In the genomic region with DNA sequence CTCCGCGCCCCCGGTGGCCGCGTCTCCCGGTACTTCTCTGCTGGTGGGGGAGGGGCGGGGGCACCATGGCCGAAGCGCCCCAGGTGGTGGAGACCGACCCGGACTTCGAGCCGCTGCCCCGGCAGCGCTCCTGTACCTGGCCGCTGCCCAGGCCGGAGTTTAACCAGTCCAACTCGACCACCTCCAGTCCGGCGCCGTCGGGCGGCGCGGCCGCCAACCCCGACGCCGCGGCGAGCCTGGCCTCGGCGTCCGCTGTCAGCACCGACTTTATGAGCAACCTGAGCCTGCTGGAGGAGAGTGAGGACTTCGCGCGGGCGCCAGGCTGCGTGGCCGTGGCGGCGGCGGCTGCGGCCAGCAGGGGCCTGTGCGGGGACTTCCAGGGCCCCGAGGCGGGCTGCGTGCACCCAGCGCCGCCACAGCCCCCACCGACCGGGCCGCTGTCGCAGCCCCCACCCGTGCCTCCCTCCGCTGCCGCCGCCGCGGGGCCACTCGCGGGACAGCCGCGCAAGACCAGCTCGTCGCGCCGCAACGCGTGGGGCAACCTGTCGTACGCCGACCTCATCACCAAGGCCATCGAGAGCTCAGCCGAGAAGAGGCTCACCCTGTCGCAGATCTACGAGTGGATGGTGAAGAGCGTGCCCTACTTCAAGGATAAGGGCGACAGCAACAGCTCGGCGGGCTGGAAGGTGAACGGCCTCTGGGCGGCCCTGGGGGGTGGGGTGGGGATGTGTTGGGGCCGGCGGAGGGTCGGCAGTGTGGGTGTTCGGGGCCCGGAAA, we compare ENCODE assay signal across 7 mouse cellular contexts. TPM values are rescaled to one million over a fixed set of nuclear protein-coding genes. Genes with fewer than 3 reads are reported as not detected.
DNase-seq lines count a peak whose midpoint lies in the region; TF ChIP-seq lines count a peak whose summit lies in the region.

No protein-coding gene starts in this region.

- 0 out of 2 replicates have a peak overlapping the region, but pooled peaks have one; percentile 12 for H3K27ac ChIP-seq in ES-Bruce4 (ENCODE audit: insufficient read depth, low read length)
- peak overlapping the region; percentile 88 for H3K27ac ChIP-seq in forebrain, embryonic 10.5 days
- H3K27ac ChIP-seq in midbrain, embryonic 10.5 days (replicated peaks): peak overlapping the region; percentile 84

- DNase-seq in adrenal gland, postnatal 36 days: peak; percentile 60 to 75
- DNase-seq in forebrain, embryonic 10.5 days (ENCODE audit: extremely low spot score, low spot score): peak; percentile 51
- DNase-seq in heart, postnatal 10 days: peak; percentile 69 to 73
- DNase-seq in kidney, postnatal 4 days: peak; percentile 75 to 84
- DNase-seq in midbrain, embryonic 10.5 days (ENCODE audit: low spot score): peak; percentile 56
- DNase-seq in spleen, postnatal 4 days (ENCODE audit: low spot score in 2 of 2): peak; percentile 24 to 77

- no peak for TF ChIP-seq EP300 in ES-Bruce4 (IDR thresholded peaks at IDR 0.05; ENCODE audit: insufficient read depth, low read depth, low read length)

- H3K4me3 ChIP-seq in ES-Bruce4 (ENCODE audit: low read depth, low read length): peak overlapping the region; percentile 84
- peak overlapping the region; percentile 82 for H3K4me3 ChIP-seq in forebrain, embryonic 10.5 days
- H3K4me3 ChIP-seq in midbrain, embryonic 10.5 days: peak overlapping the region; percentile 82

- TF ChIP-seq POLR2A in ES-Bruce4 (IDR thresholded peaks at IDR 0.05; ENCODE audit: insufficient read depth, low read length): no peak

- H3K27me3 ChIP-seq in ES-Bruce4 (ENCODE audit: control insufficient read depth, insufficient read depth, low read length, poor library complexity, severe bottlenecking): no peaks in the 10 kb centered on the region
- peaks cover 71% of the 10 kb centered on the region for H3K27me3 ChIP-seq in forebrain, embryonic 10.5 days (ENCODE audit: poor library complexity, severe bottlenecking)
- peaks cover 71% of the 10 kb centered on the region for H3K27me3 ChIP-seq in midbrain, embryonic 10.5 days (ENCODE audit: low read depth, poor library complexity, severe bottlenecking)

- intact Hi-C loops in heart, postnatal 10 days (cut with DNase I): loop anchor here (1.0 to 5.0 kb wide), 4 partner anchors 73 to 373 kb away; no protein-coding TSS in a partner anchor

- no peaks in the 10 kb centered on the region for H3K4me1 ChIP-seq in ES-Bruce4 (ENCODE audit: control insufficient read depth, insufficient read depth, low read length)
- H3K4me1 ChIP-seq in forebrain, embryonic 10.5 days: peaks cover 38% of the 10 kb centered on the region
- H3K4me1 ChIP-seq in midbrain, embryonic 10.5 days: peaks cover 36% of the 10 kb centered on the region

- under 1% methylated on average over 89 of the region's 89 CpGs for WGBS in forebrain, embryonic 10.5 days
- WGBS in midbrain, embryonic 10.5 days: under 1% methylated on average over 89 of the region's 89 CpGs

- H3K9me3 ChIP-seq in ES-Bruce4 (replicated peaks; ENCODE audit: control insufficient read depth, insufficient read depth, low read length, poor library complexity, severe bottlenecking): no peaks in the 10 kb centered on the region
- no peaks in the 10 kb centered on the region for H3K9me3 ChIP-seq in forebrain, embryonic 10.5 days
- H3K9me3 ChIP-seq in midbrain, embryonic 10.5 days (replicated peaks): no peaks in the 10 kb centered on the region

- peaks cover 6% of the 10 kb centered on the region; the same call in 1 of the 2 replicates for H3K36me3 ChIP-seq in ES-Bruce4 (ENCODE audit: control insufficient read depth, insufficient read depth, low read length, poor library complexity, severe bottlenecking)
- no peaks in the 10 kb centered on the region for H3K36me3 ChIP-seq in forebrain, embryonic 10.5 days (replicated peaks)
- no peaks in the 10 kb centered on the region for H3K36me3 ChIP-seq in midbrain, embryonic 10.5 days

- H3K9ac ChIP-seq in ES-Bruce4 (ENCODE audit: low read depth, poor library complexity, severe bottlenecking): peak overlapping the region; percentile 98

- TF ChIP-seq CTCF in ES-Bruce4 (IDR thresholded peaks at IDR 0.05; ENCODE audit: low read depth, low read length): no peak

RNA-seq across cellular contexts. Expression of a gene that starts 0.8 kb away (rescaled TPM):
- 22.9 and 23.8 TPM in 2 replicates for polyA plus RNA-seq in ES-Bruce4 (2011; ENCODE audit: insufficient read depth, insufficient read length, low read depth, missing spikeins)
- 10 to 100 TPM; 22.3 to 23.3 TPM for total RNA-seq in adrenal gland, postnatal 36 days (2021)
- 2.3 TPM in 2 replicates for polyA plus RNA-seq in forebrain, embryonic 10.5 days (2016; fragmentation: Nextera tagmentation; extraction: Ambion mirVana)
- 10 to 100 TPM; 16.7 to 17.1 TPM for total RNA-seq in heart, postnatal 10 days (2021)
- 1.9 and 2.1 TPM in 2 replicates for polyA plus RNA-seq in midbrain, embryonic 10.5 days (2016; fragmentation: Nextera tagmentation; extraction: Ambion mirVana)

Comparison
In these comparisons a context has a peak if more than half of its experiments do, and no peak if none do; other contexts are left out.
1. Peak in every context shown above with its lines: DNase-seq, H3K4me3 ChIP-seq and H3K27ac ChIP-seq.
2. H3K27ac ChIP-seq: peak in every context shown above with its lines; median percentile 88 in forebrain, embryonic 10.5 days; 84 in midbrain, embryonic 10.5 days; 12 in ES-Bruce4.